Mouse (Mus musculus) kidney, postnatal 10 days (tissue): ENCODE data around the gene Mst1r.

Experiments used
- DNase-seq: peaks from one replicate; pipeline ENCODE4 v3.0.0; 2021; ENCODE audit warnings: mixed read lengths

The Mst1r gene

DNA sequence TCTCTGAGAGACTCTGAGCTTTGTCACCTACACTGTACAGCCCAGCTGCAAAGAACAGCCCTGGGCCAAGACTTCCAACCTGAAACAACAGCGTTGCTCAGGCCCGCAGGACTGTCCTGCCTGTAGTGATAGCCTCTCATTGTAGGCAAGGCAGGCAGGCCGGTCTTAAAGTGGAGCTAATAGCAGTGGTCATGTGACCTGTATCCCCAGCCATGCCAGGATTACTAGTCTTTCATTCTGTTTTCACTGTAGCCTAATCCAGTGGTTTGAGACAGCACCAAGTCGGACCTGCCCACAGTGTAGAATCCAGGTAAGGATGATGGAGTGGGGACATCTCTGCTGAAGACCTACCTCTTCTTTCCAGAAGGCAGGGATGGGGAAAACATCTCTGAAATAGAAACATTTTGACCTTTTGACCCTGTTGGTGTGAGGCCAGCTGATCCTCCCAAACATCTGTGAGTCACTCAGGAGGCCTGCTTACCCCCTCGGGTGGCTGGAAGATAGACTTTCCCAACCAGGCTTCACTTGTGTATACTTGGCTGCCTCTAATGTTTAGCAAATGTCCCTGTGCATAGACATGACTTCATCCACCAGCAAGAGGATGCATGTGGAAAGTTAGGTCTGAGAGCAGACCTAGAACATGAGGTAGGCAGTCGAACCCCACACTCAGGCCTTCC, 49.1 kb downstream of the Mst1r start:
- DNase-seq = no peak

DNA sequence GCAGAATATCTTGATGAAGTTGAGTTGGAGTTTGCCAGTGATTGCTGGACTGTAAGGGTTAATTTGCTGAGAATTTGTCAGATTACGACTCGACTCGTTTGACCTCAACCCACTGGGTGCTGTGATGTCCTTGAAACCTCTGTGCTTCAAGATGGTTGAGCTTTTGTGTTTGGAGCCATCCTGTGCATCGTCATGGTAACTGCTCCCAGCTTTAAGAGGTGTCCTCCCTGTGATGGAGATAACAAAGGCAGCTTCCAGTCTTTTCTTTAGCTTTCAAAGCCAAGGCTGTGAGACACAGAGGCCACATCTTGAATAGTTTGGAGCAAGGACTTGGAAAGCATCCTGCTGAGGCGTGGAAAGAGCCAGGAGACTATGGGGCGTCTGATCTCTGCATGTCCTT, 50.5 kb downstream of the Mst1r start:
- no peak for DNase-seq

DNA sequence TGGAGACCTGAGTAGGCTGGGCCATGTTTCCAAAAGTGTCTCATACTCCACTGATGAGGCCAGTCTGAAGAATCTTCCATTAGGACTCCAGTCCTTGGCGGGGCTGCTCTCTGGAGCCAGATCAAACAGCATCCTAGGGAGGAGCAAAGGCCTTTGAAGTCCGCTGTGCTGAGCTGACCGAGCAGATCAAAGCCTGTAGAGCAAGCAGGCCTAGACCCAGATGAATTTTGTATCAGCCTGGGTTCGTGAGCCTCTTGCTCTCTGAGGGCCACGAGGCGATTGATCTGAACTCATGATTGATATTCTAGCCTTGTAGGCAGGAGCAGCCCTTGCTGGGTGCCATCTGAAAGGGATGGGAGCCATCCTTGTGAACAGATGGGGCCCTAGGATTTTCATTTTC, 53.2 kb downstream of the Mst1r start:
- DNase-seq = no peak

DNA sequence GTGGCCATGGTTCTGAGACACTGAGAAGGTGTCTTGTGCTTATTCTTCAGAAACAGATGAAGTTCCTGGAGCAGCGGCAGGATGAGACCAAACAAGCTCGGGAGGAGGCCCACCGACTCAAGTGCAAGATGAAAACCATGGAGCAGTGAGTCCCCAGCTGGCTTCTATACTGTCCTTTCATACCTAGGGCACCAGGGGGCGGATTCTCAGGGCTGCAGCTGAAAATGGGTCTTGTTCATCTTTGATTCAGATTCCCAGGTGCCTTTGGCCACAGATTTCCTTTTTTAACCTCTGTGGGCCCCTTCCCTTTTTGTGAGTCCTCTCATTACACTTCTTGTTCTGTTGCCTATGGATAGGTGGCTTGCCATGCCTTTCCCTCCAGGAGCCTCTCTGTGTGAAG, 54.3 kb downstream of the Mst1r start:
- DNase-seq = no peak

DNA sequence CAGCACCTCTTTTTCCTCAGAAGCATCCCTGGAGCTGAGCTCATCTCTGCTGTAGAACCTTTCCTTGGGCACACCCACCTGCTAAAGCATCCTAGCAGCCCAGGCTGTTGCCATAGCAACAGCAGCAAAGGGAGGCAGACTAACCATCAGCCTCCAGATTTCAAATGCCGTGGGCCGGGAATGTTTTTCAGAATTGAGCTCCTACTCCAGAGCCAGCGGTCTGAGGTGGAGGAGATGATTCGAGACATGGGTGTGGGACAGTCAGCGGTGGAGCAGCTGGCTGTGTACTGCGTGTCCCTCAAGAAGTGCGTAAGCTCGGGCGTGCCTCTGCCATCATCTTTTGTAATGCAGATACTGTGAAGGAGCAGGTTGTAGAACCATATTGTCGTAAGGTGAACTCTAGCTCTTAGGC, 54.7 kb downstream of the Mst1r start:
- DNase-seq = no peak

DNA sequence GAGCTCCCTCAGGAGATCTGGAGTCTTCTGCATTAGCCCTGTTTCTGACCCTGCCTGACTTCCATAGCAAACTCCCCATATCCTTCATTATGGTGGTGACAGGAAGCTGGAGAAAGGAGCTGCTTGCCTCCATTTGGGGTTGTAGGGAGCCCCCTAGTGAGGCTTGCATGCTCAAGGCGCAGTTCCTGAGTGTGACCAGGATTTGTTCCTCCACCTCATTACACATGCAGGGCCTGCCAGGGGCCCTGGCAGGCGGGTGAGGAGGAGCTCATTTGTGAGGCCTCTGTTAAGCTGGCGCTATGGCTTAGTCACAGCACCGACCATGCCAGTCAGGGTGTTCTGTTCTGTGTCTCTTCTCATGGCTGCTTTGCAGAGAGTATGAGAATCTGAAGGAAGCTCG, 55.2 kb downstream of the Mst1r start:
- peak; percentile 58 for DNase-seq

- DNase-seq = no peak
Observed at GRCm38 (mm10) chr9:107962916-107963315, 56.2 kb downstream of the Mst1r start.

- DNase-seq = peak; percentile 96
Observed at GRCm38 (mm10) chr9:107963700-107964099, 57.0 kb downstream of the Mst1r start.

- no peak for DNase-seq
Observed at GRCm38 (mm10) chr9:107964681-107965080, 58.0 kb downstream of the Mst1r start.

DNA sequence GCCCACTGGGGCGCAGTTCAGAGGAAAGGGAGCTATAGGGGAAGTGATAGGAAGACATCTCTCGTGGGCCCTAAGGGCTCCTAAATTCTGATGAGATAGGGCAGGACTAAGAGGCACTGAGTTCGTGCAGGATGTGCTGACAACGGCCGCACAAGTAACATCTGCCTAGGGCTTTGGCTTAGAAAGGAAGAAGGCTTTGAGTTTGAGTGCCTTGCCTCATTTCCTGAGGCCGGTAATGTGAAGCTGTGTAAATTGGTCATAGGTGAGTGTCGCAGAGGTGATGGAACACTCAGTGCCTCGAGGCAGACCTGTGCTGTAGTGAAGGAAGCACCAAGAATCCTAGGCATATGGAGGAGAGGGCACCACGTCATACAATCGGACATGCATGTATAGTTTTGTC, 60.0 kb downstream of the Mst1r start:
- no peak for DNase-seq

GRCm38 (mm10) chr9:107967437-107967836, 60.8 kb downstream of the Mst1r start:
- DNase-seq = no peak

GRCm38 (mm10) chr9:107968531-107968930, 61.9 kb downstream of the Mst1r start:
- DNase-seq = no peak
